Mouse (Mus musculus): ENCODE measurements around the gene Slc7a7. TPM values are rescaled to one million over a fixed set of nuclear protein-coding genes. Genes with fewer than 3 reads are reported as not detected.

Gene Slc7a7
- 1 to 10 TPM; 4.1 to 6.1 TPM for total RNA-seq (2021)

GRCm38 (mm10) chr14:54417623-54418081 lies at the start of gene Slc7a7:
Gene Slc7a7, minus strand, starts transcription at chr14:54417780.
- peak in 1 of 2 experiments; percentile 36 for DNase-seq

DNA sequence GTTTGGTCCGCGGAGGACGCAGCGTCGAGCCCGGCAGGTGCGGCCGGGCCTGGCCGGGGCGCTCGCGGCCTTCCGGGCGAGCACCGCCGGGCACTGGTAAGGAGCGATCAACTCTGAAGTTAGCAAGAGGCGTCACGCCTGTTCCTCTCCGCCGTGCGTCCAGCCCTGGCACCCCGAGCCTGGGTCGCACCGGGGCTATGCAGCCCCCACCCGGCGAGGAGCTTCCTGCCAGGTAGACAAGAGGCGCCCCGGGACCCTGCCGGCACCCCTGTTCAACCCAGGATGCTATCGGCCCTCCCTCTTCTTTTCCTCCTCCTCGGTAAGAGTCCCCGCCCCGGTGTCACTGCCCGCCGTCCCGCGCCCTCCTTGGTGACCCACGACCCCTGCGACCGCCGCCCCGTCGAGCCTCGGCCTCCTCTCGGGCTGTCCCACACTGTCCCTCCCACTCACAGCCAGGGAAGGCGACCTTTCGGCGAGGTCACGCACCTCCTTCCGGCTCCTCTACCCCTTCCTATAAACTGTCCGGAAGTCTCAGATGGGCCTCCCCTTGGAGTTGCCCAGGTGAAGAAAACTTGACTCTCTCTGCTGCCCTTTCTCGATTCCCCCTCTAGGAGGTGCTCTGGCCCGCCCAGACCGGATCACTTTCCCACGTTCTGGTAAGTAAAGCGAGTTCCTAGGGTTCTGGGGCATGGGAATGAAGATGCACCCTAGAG lies 46.9 kb upstream of the Slc7a7 start:
- intact Hi-C loops (cut with DNase I), result loop anchor here (2.0 to 5.0 kb wide), 2 partner anchors 52 to 102 kb away; partner anchors contain the start of genes Oxa1l and Prmt5
- DNase-seq, result peak in 1 of 2 experiments; percentile 61

More at GRCm38 (mm10) chr14:54417623-54418081, at the start of gene Slc7a7:
- intact Hi-C loops (cut with DNase I), result no loop called here

DNA sequence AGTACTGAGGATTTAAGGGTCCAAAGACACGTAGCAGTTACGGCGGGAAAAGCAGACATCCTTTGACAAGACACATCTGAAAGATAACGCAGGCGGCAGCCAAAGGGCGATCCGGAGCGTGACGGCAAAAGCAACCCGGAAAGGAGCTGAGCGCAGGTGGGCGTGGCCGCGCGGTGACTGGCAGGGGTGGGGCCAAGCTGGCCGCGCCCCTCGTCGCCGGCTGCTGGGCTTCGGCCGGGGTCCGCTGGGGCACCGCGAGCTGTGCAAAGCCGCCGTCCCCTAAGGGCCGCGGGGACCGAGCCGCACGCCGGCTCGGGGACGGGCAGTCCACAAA lies 46.3 kb upstream of the Slc7a7 start, which contains the start of gene Lrp10:
Gene Lrp10, plus strand, starts transcription at position 179 of the 334 bp plus-strand sequence.
- DNase-seq, result peak; percentile 90 to 92
- intact Hi-C loops (cut with DNase I), result loop anchor here (2.0 to 5.0 kb wide), 2 partner anchors 53 to 102 kb away; partner anchors contain the start of genes Oxa1l and Prmt5

DNA sequence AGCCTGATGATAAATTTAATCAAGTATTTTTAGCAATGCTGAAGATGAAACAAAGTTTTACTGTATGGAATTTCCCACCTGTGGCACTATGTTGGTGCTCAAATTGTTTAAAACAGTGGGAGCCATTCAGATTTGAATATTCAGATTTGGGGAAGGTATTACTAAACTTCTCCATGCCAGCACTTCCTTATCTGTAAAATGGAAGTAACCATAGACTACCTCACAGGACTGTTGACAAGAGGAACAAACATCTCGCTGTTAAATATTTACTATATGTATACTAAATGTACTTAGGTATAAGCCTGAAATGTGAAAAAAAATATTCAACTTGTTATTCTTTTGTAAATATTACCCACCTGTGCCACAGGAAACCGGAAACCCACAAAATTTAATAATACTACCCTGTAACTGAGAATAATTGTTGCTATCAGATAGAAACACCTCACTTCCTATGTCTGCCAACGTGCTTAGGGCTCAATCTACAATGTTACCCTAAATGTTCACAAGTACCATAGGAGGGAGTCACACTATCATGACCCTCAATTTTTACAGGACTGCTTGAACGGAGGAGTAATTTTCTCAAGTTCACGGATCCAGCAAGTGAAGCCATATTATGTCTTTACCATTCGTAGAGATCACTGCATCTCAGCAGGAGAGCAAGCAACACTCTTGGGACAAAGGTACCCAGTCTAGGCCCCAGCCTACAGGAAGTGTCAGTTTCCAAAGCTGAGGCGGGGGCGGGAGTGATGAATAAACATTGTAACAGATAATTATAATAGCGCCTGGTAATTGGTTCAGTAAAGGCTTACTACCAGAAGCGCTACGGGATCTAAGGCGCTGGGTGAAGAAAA lies 45.8 kb upstream of the Slc7a7 start:
- intact Hi-C loops (cut with DNase I), result loop anchor here (5.0 kb wide), 1 partner anchor 101 kb away; the partner anchor contains the start of gene Oxa1l
- no peak for DNase-seq

- no peak for DNase-seq
- intact Hi-C loops (cut with DNase I), result loop anchor here (5.0 kb wide), 1 partner anchor 100 kb away; the partner anchor contains the start of gene Oxa1l
These were observed 44.6 kb upstream of the Slc7a7 start for GRCm38 (mm10) chr14:54462146-54462545.

GRCm38 (mm10) chr14:54457907-54458569 lies 40.5 kb upstream of the Slc7a7 start:
- no peak for DNase-seq
- intact Hi-C loops (cut with DNase I), result no loop called here

DNA sequence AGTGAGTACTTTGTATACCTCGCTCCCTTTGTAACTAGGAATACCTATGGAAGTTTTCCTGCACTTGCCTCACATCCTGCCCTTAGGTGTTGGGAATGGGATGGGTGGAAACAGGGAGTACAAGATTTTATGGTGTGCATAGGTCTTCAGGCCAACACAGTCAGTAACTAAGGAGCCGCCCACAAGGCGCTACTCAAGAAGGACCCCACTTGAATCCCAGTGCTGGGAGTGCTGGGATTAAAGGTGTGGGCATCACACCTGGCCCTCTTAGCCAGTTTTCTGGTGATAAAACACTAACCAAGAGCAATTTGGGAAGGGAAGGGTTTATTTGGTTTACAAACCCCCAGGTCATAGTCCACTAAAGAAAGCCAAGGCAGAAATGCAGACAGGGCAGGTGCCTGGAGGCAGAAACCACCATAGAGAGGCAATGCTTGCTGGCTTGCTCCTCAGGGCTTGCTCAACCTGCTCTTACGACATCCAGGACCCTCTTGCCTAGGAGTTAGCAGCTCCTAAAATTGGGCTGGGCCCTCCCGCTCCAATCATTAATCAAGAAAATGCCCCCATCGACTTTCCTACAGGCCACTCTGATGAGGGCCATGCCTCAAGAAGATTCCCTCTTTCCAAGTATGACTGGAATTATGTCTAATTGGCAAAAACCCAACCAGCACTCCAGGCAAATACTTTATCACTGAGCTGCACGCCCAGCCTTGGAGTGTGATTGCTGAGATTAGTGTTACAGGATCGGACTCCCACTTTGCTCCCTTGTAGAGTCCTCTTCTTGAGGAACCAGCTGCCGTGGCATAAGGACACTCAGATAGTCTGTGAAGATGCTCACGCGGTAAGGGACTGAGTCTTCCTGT lies 37.3 kb upstream of the Slc7a7 start:
- no peak for DNase-seq
- intact Hi-C loops (cut with DNase I), result no loop called here

GRCm38 (mm10) chr14:54453566-54453965 lies 36.0 kb upstream of the Slc7a7 start:
- intact Hi-C loops (cut with DNase I), result no loop called here
- no peak for DNase-seq

- intact Hi-C loops (cut with DNase I), result loop anchor here (5.0 kb wide), 1 partner anchor 33 kb away; no protein-coding TSS in a partner anchor
- DNase-seq, result no peak
These were observed 27.9 kb upstream of the Slc7a7 start for GRCm38 (mm10) chr14:54445476-54445875.

- DNase-seq, result peak; percentile 62 to 74
- intact Hi-C loops (cut with DNase I), result no loop called here
These were observed 26.4 kb upstream of the Slc7a7 start for GRCm38 (mm10) chr14:54443712-54444618.

DNA sequence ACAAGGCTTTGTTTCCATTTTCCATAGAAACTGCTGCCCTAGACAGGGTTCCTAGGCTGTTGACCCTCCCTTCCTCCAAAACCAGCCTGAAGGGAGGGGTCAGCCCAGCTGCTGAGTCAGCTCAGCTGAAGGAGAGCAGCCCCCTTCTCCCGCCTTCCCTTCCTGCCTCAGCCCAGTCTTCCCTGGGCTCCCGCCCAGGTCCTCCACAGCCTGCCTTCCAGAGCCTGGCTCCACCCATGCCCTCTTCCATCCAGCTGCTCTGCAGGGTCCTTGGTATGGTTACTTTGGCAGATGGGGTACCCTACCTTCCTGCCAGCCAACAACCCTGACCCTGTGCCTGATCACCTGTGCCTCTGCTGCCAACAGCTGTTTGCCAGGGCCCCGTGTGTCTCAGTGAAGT lies 25.6 kb upstream of the Slc7a7 start:
- peak; percentile 41 to 54 for DNase-seq
- intact Hi-C loops (cut with DNase I), result no loop called here

DNA sequence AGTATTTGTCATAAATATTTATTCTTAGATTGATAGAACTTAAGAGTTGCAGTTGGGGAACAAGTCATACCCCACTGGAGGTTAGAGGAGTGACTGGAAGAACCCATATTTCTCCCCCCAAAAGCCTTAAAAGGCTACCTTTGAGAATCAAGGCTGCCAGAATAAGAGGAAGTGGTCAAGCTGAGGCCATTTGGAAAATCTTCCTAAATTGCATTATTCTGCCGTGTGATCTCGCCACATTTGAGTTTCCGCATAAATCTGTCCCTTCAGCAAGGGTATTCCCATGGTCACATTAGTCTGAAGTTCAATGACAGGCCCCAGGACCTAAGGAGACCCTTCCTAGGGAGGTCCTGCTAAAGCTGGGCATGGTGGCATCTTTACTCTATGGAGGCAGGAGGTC lies 25.0 kb upstream of the Slc7a7 start:
- no peak for DNase-seq
- intact Hi-C loops (cut with DNase I), result no loop called here

DNA sequence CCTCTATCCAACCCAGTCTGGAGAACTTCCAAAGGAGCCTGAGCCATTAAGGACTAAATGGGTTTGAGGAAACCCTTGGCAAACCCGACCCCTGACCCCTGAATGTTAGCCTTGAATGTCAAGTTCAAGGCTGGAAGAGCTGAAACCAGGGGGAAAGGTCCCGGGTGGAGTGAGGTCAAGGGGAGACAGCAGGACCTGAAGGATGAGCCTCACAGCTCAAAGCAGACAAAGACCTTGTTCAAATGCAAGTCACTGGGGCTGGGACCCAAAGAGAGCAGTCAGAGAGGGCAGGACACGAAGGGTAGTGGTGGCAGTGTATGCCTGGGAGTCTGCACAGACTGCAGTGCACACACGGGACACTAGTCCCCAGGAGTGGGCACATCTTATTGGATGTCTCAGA lies 23.8 kb upstream of the Slc7a7 start:
- intact Hi-C loops (cut with DNase I), result no loop called here
- DNase-seq, result no peak

DNA sequence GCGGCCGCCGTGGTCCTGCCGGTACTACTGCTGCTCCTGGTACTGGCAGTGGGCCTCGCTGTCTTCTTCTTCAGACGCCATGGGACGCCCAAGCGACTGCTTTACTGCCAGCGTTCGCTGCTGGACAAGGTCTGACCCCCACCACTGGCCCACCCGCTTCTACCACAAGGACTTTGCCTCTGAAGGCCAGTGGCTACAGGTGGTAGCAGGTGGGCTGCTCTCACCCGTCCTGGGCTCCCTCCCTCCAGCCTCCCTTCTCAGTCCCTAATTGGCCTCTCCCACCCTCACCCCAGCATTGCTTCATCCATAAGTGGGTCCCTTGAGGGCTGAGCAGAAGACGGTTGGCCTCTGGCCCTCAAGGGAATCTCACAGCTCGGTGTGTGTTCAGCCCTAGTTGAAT lies 23.0 kb upstream of the Slc7a7 start:
- intact Hi-C loops (cut with DNase I), result no loop called here
- no peak for DNase-seq

- intact Hi-C loops (cut with DNase I), result no loop called here
- no peak for DNase-seq
These were observed 22.0 kb upstream of the Slc7a7 start for GRCm38 (mm10) chr14:54439610-54440009.

GRCm38 (mm10) chr14:54439155-54439554 lies 21.6 kb upstream of the Slc7a7 start:
- intact Hi-C loops (cut with DNase I), result no loop called here
- no peak for DNase-seq

GRCm38 (mm10) chr14:54435194-54435918 lies 17.8 kb upstream of the Slc7a7 start:
- no peak for DNase-seq
- intact Hi-C loops (cut with DNase I), result no loop called here

GRCm38 (mm10) chr14:54433941-54434531 lies 16.5 kb upstream of the Slc7a7 start:
- intact Hi-C loops (cut with DNase I), result no loop called here
- DNase-seq, result peak in 1 of 2 experiments; percentile 21

All from heart, postnatal 36 days (tissue).